Mouse (Mus musculus): ENCODE data around the gene Dntt.

The Dntt gene

DNA sequence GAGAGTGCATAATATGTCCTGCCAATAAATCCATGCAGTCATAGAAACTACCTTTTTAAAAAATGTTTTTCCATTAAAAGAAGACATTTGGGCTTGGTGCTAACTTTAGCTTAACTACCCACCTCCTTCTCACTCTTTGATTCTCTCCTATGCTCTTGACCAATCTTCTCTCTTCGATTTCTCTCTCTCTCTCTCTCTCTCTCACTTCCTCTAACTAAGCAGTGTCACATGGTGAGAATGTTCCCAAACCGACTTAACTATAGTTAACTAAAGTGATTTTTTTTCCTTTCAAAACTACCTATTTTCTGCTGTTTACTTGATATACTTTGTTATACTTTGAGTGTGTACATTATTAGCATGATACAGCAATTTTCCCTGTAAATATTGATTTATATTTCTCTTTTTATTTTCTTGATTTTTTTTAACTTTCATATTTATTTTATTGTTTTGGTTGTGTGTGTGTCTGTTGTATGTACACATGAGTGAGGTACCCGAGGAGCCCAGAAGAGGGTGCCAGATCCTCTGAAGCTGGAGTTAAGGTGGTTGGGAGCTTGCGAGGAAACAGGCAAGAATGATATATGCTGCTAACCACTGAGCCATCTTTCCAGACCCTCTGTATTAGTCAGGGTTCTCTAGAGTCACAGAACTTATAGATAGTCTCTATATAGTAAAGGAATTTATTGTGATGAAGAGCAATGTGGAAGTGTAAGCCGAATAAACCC, 20.2 kb upstream of the Dntt start:
- DNase-seq (ENCODE audit: low read depth, low spot score), result no peak

DNA sequence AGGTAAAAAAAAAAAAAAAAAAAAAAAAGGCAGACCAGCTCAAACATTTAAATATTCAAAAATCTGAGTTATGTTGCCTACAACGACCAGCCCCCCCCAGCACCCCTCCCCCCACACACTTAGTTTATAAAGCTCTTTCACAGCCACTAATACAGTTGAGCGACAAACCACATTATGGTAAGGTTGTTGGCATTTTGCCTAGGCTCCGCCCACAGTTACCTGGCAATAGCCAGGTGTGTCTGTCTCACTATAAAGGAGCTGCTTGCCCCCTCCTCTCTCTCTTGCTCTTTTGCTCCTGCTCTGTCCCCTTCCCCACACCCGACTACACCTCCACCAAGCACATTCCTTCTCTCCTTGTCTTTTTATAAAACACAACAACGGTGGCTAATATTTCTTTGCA, 17.4 kb upstream of the Dntt start:
- no peak for DNase-seq (ENCODE audit: low read depth, low spot score)

DNA sequence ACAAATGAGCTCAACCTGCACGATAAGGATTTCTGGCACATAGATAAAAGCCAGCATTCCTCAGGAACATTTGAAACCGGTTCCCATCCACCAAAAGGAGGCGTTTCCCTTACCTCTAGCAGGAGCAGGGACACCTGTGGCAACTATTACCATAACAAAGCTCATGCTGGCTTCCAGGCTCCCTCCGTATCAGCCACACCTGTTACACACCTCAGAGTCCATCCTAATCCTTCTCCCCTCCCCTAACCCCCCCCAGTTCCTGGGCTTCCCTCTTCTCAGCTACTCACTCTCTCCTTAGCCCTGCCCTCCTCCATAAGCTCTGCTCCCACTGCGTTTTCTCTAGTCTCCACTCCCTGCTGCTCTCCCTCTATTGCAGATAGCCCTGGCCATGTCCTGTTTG, 15.5 kb upstream of the Dntt start:
- DNase-seq (ENCODE audit: low read depth, low spot score), result no peak

DNA sequence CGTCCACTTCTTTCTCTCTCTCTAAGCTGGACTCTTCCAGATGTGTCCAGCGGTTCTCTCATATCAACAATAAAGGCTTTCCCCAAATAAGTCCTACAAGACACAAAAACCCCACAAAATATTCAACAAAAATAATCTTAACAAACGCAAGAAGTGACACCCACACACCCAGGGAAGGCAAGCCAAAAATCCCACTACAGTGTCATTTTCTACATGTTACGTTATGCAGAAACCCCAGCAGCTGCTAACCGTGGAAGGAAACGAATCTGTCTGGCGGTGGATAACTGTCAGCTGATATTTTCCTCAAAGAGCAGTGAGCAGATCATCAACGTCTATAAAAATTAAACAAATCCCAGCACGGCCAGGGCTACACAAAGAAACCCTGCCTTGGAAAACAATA, 15.1 kb upstream of the Dntt start:
- no peak for DNase-seq (ENCODE audit: low read depth, low spot score)

DNA sequence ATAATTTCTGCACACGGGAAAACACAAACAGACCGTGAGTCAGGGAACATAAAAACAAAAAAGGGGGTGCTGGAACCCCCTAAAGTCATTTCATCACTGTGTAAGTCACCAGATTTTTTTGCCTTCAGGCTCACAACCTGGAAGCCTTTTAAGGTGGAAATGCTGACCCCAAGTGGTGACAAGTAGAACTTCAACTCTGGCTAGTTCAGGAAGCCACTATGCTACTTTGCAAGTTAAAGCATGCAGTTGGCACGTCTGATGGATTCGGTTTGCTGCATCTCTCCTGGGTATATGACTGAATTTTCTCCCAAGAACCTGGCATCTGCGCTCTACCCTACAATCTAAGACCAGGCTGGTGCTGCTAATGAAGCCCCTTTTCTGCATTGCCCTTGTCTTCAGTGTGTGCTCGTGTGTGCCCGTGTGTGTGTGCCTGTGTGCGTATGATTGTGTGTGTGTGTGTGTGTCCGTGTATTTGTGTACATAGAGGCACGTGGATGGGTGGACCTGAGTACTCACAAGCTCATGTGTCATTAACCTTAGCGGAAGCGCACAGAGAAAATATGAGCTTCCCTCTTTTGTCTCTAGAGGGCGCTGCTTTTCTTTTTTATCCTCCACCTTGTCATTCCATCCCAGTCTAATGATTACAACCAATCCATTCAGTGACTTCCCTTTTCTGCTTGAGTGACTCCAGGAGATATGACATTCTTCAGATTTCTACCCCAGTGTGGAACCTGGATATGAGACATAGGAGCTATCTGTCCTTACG, 12.9 kb upstream of the Dntt start:
- DNase-seq (ENCODE audit: low read depth, low spot score), result peak; percentile 51

DNA sequence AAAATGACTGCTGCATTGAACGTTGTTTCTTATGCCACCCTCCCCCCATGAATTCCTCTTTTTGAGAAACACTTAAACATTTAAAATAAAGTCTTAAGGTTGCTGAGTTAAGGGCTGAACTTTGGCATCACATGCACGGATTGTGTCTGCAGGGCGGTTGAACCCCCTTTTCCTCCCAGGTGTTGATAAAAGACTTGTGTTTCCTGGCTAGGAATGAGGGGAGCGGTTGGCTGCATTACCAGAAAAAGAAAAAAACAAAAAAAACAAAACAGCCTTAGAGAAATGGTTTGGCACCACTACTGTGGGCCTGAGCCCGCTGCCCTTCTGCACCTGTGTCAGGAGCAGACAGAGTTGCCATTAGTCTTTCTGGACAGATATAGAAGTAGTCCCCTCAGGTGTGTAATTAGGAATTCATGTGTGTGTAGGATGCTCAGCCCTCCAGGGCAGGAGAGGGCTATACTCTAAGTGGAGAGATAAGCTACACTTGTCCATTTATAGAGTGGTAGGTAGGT, 9.9 kb upstream of the Dntt start:
- DNase-seq (ENCODE audit: low read depth, low spot score), result no peak

DNA sequence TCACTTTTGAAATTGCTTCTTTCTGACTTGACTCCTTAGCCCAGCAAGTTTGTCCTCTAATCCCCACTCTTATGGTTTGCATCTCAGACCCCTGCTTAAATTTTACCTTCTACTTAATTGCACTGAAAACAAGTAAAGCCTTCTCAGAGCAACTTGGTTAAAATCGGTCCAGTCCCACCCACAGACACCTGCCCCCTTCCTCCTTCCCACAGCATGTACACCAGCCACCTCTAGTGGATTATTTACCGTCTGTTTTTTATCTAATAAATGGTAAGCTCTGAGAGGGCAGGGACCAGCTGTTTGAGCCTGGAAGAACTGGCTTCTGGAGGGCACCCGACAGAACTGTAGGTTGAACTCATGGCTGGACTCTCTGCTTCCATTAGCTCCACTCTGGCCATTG, 8.5 kb upstream of the Dntt start:
- DNase-seq (ENCODE audit: low read depth, low spot score), result no peak

DNA sequence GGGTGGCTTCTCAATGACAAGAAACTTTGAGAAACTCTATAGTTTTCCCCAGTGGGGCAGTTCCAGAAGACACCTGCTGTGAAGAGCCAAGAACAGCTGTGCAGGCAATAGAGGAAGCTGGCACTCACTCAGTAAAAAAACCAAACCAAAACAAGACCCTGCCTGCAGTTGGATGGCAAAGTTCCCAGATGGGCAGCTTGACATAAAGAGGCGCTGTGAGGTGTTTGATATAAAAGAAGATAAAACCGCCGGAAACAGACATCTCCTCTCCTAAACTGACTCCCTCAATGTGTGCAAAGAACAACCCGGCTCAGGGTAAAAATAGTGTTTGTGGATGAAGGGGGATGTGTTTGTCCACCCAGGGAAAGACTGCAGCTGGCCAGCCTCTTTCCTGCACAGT, 6.8 kb upstream of the Dntt start:
- DNase-seq (ENCODE audit: low read depth, low spot score), result no peak

DNA sequence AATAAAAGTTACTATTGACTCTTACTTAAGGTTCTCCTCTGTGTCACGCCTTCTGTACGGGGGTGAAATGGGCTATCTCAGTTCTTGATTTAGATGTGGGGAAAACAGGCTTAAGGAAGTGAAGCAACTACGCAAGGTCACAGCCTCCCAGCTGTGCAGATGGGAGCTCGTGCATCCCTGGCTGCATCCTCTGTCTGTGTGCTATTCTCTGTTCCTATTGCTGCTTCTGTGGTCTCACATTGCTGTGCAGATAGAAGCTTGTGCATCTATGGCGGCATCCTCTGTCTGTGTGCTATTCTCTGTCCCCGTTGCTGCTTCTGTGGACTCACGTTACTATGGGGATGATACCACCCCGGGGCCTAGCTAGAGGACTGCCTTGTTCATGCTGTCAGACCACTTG, 2.5 kb upstream of the Dntt start:
- DNase-seq (ENCODE audit: low read depth, low spot score), result no peak

DNA sequence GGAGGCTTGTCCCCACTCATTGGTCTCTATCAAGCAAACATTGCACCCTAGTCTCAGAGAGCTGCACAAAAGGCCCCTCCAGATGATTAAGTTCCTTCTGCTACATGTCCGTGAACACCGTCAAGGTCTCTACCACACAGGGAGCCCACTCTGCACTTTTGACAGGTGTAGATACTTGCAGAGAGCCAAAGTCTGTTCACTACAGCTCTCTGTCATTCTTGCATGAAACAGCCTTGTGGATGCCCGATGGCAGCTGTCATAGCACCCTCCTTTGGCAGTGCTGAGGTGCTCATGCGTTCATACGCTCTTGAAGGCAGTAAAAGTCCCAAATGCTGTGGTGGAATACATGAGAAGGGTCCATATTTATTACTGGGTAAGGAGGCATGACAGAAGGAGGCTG, 2.1 kb upstream of the Dntt start:
- DNase-seq (ENCODE audit: low read depth, low spot score), result no peak

DNA sequence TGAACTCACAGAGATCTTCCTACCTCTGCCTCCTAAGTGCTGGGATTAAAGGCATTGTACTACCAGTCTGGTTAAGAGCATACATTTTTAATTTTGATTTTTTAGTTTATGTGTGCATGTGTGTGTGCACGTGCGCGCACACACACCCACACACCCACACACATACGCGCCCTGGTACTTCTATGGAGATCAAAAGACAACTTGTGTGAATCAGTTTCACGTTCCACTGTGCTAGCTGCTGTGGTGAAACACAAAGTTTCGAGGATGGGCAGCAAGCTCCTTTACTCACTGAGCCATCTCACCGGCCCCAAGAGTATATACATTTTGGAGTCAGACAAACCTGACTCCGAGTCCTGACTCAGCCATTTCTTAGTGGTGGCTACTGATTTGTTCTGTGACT, 1.5 kb upstream of the Dntt start:
- DNase-seq (ENCODE audit: low read depth, low spot score), result no peak

DNA sequence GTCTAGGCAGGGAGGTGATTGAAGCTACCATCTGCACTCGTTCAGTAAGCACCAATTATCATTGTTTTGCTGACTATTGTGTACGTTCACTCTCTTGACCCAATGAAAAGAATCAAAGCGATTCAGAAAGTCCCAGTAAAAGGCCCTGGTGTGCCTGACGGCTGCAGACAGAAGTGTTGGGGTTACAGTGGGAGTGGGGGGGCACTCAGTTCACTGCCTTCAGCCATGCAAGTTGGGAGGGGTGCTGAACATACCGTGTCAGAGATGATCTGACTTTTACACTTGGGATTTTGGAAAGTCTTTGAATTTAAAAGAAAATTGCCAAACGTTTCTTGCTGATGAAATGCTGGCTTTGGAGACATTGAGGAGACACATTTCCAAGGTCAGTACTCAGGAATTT, 1.1 kb downstream of the Dntt start:
- DNase-seq (ENCODE audit: low read depth, low spot score), result no peak

DNA sequence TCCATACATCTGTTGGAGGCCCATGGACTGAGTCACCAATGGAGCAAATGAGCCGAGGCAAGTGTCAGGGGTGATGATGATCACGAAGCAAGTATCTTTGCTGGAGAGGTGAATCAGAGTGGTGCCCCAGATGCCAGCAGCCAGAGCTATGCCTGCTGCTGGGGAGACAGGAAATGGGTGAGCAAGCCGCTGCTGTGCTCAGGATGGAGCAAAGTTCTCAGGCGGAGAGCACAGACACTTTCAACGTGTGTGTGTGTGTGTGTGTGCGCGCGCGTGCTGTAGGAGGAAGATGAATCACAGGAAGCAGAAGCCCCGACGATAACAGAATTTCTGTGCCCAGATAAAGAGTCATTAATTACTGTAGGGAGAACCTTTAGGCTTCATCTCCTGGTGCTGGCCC, 1.9 kb downstream of the Dntt start:
- DNase-seq (ENCODE audit: low read depth, low spot score), result no peak

DNA sequence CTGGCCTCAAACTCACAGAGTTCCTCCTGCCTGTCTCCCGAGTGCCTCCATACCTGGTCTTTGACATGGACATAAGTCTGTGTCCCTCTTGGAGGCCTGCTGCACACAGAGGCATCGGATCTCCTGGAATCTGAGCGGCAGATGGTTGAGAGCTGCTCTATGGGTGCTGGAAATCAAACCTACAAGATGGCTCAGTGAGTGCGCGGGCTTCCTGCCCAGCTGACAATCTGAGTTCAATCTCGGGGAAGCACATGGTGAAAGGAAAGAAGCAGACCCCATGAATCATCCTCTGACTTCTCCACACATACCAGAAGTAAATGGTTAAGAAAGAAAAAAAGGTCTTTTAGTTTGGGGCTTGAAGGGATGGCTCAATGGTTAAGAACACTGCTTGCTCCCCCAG, 2.8 kb downstream of the Dntt start:
- no peak for DNase-seq (ENCODE audit: low read depth, low spot score)

DNA sequence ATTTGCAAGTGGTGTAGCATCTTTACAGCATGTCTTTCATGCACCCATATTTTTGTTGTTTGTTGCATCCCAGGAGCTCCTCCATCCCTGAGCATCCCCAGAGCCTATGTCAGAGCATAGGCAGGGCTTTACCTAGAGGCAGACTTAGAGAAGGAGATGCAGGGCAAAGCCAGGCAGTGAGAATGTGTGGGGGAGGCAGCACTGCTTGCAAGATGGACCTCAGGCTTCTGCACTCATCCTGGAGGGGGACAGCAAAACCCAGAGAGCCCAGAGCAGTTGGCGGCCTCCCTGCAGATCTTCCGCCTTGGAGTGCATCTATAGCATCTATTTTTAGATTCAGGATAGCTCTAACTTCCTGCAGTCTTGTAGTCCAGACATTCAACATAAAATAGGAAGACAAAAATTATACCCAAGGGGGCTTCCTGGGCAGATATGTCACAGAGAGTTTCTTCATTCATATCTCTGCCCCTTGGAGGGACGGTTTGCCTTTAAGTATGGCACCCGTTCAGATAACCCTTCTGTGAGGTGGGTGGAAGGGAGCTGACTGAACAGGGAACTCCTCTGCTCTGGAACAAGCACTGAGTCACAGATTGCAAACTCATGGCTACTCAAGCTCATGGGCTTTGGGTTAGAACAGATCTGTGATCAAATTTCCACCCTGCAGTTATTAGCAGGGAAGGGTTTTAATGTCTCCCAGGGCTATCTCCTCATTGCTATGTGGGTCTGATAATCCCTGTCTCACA, 6.9 kb downstream of the Dntt start:
- no peak for DNase-seq (ENCODE audit: low read depth, low spot score)

DNA sequence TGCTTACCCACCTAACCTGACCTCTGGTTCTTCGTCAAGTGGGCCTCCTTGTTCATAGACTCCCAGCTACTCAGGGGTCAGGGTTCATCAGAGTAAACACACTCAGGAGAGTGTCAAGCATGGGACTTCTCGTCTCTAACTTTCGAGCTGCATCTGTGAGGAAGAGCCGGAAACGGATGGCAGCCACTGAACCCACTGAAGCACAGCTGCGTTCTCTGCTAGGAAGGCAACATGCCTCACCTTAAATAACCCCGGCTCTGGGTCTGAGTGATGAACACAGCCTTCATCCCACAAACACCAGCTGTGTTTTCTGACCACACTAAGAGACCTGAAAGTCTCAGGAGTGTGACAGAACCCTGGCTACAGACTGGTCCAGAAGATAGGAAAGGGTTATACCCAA, 10.0 kb downstream of the Dntt start:
- DNase-seq (ENCODE audit: low read depth, low spot score), result no peak

DNA sequence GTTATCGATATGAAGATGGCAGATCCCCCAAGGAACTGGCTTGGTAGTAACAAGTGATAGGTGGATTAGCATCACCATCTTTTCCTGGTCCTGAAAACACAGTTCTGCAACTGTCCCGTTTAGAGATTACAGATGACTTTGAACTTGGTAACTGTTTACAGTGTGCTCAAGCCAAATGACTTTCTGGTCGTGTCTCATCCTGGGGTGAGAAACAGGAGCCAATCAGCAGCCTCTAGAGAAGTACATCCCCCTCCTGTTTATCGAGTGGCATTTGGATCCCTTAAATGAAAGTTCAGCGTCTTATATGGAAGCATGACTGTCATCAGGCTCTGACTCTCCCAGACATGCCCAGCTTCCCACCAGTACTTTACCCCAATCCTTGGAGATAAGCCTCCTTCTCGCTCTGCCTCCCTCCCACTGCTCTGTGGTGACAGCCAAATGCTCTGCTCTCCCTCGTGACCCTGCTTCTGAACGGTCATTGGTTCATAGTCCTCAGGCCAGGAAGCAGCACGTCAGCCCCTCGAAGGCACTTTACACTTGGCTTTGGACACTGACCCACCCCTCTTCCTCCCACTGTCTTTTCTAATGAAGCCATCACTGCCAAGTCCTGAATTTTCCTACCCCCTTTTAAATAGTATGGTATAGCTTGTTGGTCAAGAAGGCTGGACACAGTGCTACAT, 16.2 kb downstream of the Dntt start:
- no peak for DNase-seq (ENCODE audit: low read depth, low spot score)

DNA sequence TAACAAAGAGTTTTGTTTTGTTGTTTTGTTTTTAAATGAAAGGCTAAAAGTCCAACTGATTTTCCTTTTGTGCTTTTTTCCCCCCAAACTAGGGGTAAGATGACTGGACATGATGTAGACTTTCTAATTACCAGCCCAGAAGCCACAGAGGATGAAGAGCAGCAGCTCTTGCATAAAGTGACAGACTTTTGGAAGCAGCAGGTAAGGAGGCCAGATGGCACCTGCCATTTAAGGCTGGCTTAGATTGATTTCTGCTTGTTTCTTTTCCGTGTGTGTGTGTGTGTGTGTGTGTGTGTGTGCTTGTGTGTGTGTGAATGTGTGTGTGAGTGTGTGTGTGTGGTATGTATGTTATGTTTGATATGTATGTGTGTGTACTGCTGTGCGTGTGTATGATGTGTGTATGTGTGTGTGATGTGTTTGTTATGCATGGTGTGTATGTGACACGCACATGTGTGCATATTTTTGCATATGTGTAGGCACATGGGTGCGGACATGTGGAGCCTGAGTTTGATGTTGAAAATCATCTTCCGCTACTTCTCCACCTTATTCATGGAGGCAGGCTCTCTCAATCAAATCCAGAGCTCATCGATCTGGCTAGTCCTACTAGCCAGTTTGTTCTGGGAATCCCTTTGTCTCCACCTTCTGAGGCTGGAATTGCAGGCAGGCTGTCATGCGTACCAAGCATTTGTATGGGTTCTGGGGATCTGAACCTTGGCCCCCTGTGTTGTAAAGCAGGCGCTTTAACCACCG, 18.5 kb downstream of the Dntt start:
- no peak for DNase-seq (ENCODE audit: low read depth, low spot score)

DNA sequence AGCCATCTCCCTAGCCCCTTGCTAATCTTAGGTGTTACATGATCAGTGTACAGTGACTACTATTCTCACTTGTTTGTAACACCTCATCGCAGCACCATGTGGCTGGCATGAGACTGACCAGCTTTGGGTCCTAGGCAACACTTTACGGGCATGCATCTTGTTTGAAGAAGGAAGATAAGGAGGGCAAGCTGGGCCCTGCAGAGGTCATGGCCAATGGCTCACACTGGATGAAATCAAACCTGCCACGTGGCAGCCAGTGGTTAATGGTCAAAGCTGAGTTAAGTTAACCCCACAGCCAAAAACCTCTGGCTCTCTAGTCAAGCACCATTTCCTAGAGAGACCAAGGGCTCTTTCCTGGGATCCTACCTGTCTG, 19.1 kb downstream of the Dntt start:
- no peak for DNase-seq (ENCODE audit: low read depth, low spot score)

DNA sequence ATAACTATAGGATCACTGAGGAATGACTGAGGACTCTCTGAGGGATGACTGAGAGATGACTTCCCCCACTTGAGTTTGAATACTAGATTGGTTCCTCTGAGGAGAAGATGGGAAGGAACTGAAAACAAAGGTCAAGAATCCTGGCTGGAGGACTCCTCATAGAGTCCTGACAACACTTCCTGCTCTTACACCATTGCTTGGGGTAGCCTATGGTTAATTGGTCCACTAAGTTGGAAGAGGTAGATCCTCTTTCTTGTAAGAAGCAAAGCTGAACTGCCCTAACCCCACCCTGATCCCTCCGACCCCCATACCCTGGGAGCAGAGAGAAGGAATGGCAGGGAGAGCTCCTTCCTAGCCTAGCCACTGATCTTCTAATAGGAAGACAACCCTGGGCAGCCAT, 22.6 kb downstream of the Dntt start:
- no peak for DNase-seq (ENCODE audit: low read depth, low spot score)

DNA sequence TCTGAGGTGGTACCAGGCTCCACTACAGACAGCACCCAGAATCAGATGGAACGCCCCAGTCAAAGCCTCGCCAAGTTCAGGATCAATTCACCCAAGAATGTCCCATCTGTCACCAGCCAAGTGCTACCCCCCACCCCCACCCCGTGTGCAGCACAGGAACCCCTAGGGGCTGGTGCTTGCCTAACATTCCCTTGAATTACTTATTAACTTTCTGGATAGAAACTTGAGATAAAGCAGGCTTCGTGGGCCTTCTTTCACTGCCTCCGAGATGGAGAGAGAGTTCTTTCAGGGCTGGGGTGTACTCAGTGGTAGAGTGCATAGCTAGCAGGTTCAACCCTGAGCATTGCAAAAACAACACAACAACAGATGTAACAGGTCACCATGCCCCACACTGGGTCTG, 23.2 kb downstream of the Dntt start:
- no peak for DNase-seq (ENCODE audit: low read depth, low spot score)

Measured in skeletal muscle tissue, adult 2 months (tissue).